Mouse (Mus musculus) hindbrain, embryonic 16.5 days (tissue): ENCODE data around the gene Fmo4. TPM values are rescaled to one million over a fixed set of nuclear protein-coding genes. Genes with fewer than 3 reads are reported as not detected.
A peak's percentile ranks its signal among the peaks of the same experiment; 100 is the strongest.

ENCODE experiments used
- ATAC-seq: fragments of 200-750 bp; cut with Nextera tagmentation; 2 replicates; pipeline ENCODE4 v1.8.0; 2017; ENCODE audit warnings: moderate TSS enrichment, moderate library complexity
- H3K27ac ChIP-seq: fragments of 300-500 bp; sonication (generic); 2 replicates; pipeline ENCODE4 v1.5.1; 2014; ENCODE audit warnings: low read depth, mild to moderate bottlenecking, control low read depth, low read length, moderate library complexity
- H3K27me3 ChIP-seq: fragments of 300-500 bp; sonication (generic); replicated peaks from 2 replicates; pipeline ENCODE4 v1.6.1; 2014; ENCODE audit warnings: low read length; ENCODE audit not compliant: control insufficient read depth, insufficient read depth
- H3K36me3 ChIP-seq: fragments of 300-500 bp; sonication (generic); 2 replicates; pipeline ENCODE4 v1.6.1; 2014; ENCODE audit warnings: mild to moderate bottlenecking, low read length, moderate library complexity, mixed read lengths; ENCODE audit not compliant: control insufficient read depth, insufficient read depth
- H3K4me1 ChIP-seq: fragments of 300-500 bp; sonication (generic); 2 replicates; pipeline ENCODE4 v1.6.1; 2014; ENCODE audit warnings: low read depth, low read length; ENCODE audit not compliant: control insufficient read depth, insufficient read depth
- H3K4me2 ChIP-seq: fragments of 300-500 bp; sonication (generic); 2 replicates; pipeline ENCODE4 v1.6.1; 2014; ENCODE audit warnings: mild to moderate bottlenecking, low read length, control low read depth, moderate library complexity
- H3K4me3 ChIP-seq: fragments of 300-500 bp; sonication (generic); 2 replicates; pipeline ENCODE4 v1.5.1; 2014; ENCODE audit warnings: mild to moderate bottlenecking, low read length, control low read depth, moderate library complexity
- H3K9ac ChIP-seq: fragments of 300-500 bp; sonication (generic); 2 replicates; pipeline ENCODE4 v1.6.1; 2014; ENCODE audit warnings: low read depth, mild to moderate bottlenecking, control low read depth, low read length, moderate library complexity
- H3K9me3 ChIP-seq: fragments of 300-500 bp; sonication (generic); 2 replicates; pipeline ENCODE4 v1.6.1; 2014; ENCODE audit warnings: mild to moderate bottlenecking, low read length, moderate library complexity; ENCODE audit not compliant: control insufficient read depth
- WGBS: fragments of 180-500 bp; shearing (Covaris S2); extraction: QIAGEN DNeasy Blood & Tissue Kit; methylation state at CpG from one replicate; pipeline ENCODE4 v1.1.7; 2014; 5-methylcytosine and 5-hydroxymethylcytosine counted together
- polyA plus RNA-seq: library from polyadenylated mRNA; unstranded; fragments of >200 nt; fragmentation: Nextera tagmentation; extraction: Ambion mirVana; gene quantifications from 2 replicates; pipeline ENCODE4 v1.2.1, GENCODE M21; 2015

Fmo4 gene
- polyA plus RNA-seq = 0.54 and 0.78 TPM in 2 replicates

GRCm38 (mm10) chr1:162813836-162814156 lies at the start of gene Fmo4:
Gene Fmo4 (minus strand): TSS chr1:162813972.
- Histone ChIP-seq H3K27ac (no peak within 1 kb of the TSS), H3K36me3 (no peaks in the 10 kb centered on the region), H3K4me3 (no peak within 1 kb of the TSS), H3K9ac (no peak within 1 kb of the TSS), H3K4me1 (no peaks in the 10 kb centered on the region), H3K9me3 (no peaks in the 10 kb centered on the region), H3K4me2 (no peak within 1 kb of the TSS), H3K27me3 (no peaks in the 10 kb centered on the region)
- ATAC-seq = no peak
- WGBS = 28% methylated on average over 8 of the region's 8 CpGs

- H3K27ac ChIP-seq = 0 out of 2 replicates have a peak overlapping the region, but pooled peaks have one; percentile 12
- peaks cover 2% of the 10 kb centered on the region; the same call in 1 of the 2 replicates for H3K4me1 ChIP-seq
- H3K4me3 ChIP-seq = no peak overlapping the region
- WGBS = 12% methylated on average over 1 of the region's 1 CpGs
- no peaks in the 10 kb centered on the region for H3K9me3 ChIP-seq
- no peaks in the 10 kb centered on the region for H3K27me3 ChIP-seq
- no peak overlapping the region for H3K9ac ChIP-seq
- H3K36me3 ChIP-seq = no peaks in the 10 kb centered on the region
- no peak for ATAC-seq
- H3K4me2 ChIP-seq = no peak overlapping the region
These were observed 48.6 kb upstream of the Fmo4 start for GRCm38 (mm10) chr1:162862328-162862727.

- WGBS = 70% methylated on average over 9 of the region's 9 CpGs
- Histone ChIP-seq H3K27me3 (no peaks in the 10 kb centered on the region), H3K4me2 (no peak overlapping the region), H3K9ac (no peak overlapping the region), H3K4me1 (peaks cover 2% of the 10 kb centered on the region; the same call in 1 of the 2 replicates), H3K36me3 (no peaks in the 10 kb centered on the region), H3K9me3 (no peaks in the 10 kb centered on the region), H3K4me3 (no peak overlapping the region), H3K27ac (peak overlapping the region; percentile 54; the same call in 1 of the 2 replicates)
- peak; percentile 12 for ATAC-seq
These were observed 46.3 kb upstream of the Fmo4 start for GRCm38 (mm10) chr1:162859996-162860605.

- Histone ChIP-seq H3K4me3 (peak overlapping the region; percentile 13; the same call in 1 of the 2 replicates), H3K4me2 (peak overlapping the region; percentile 44), H3K9me3 (no peaks in the 10 kb centered on the region), H3K27ac (peak overlapping the region; percentile 65), H3K9ac (no peak overlapping the region), H3K4me1 (peaks cover 2% of the 10 kb centered on the region; the same call in 1 of the 2 replicates), H3K27me3 (no peaks in the 10 kb centered on the region), H3K36me3 (no peaks in the 10 kb centered on the region)
- WGBS = 51% methylated on average over 10 of the region's 10 CpGs
- ATAC-seq = peak; percentile 74
These were observed 45.8 kb upstream of the Fmo4 start for GRCm38 (mm10) chr1:162859545-162859976.

- H3K27ac ChIP-seq = peak overlapping the region; percentile 65
- H3K4me2 ChIP-seq = peak overlapping the region; percentile 44
- no peaks in the 10 kb centered on the region for H3K36me3 ChIP-seq
- H3K27me3 ChIP-seq = no peaks in the 10 kb centered on the region
- WGBS = 35% methylated on average over 12 of the region's 12 CpGs
- H3K4me3 ChIP-seq = peak overlapping the region; percentile 13
- peak overlapping the region; percentile 42; the same call in 1 of the 2 replicates for H3K9ac ChIP-seq
- H3K4me1 ChIP-seq = peaks cover 2% of the 10 kb centered on the region; the same call in 1 of the 2 replicates
- ATAC-seq = peak; percentile 86
- H3K9me3 ChIP-seq = no peaks in the 10 kb centered on the region
These were observed 45.0 kb upstream of the Fmo4 start for GRCm38 (mm10) chr1:162858748-162859130.

- Histone ChIP-seq H3K27me3 (no peaks in the 10 kb centered on the region), H3K4me3 (peak overlapping the region; percentile 13), H3K9me3 (no peaks in the 10 kb centered on the region), H3K4me2 (peak overlapping the region; percentile 44), H3K9ac (0 out of 2 replicates have a peak overlapping the region, but pooled peaks have one; percentile 31), H3K4me1 (peaks cover 2% of the 10 kb centered on the region; the same call in 1 of the 2 replicates), H3K36me3 (no peaks in the 10 kb centered on the region), H3K27ac (peak overlapping the region; percentile 76)
- peak; percentile 77 for ATAC-seq
- WGBS = 50% methylated on average over 17 of the region's 18 CpGs
These were observed 44.3 kb upstream of the Fmo4 start for GRCm38 (mm10) chr1:162857766-162858747.

GRCm38 (mm10) chr1:162853812-162854482 lies 40.2 kb upstream of the Fmo4 start:
- 77% methylated on average over 3 of the region's 3 CpGs for WGBS
- no peak for ATAC-seq

GRCm38 (mm10) chr1:162847554-162847953 lies 33.8 kb upstream of the Fmo4 start:
- Histone ChIP-seq H3K4me2 (no peak overlapping the region), H3K4me3 (no peak overlapping the region), H3K4me1 (no peaks in the 10 kb centered on the region), H3K9ac (no peak overlapping the region), H3K27me3 (no peaks in the 10 kb centered on the region), H3K27ac (no peak overlapping the region), H3K9me3 (no peaks in the 10 kb centered on the region), H3K36me3 (no peaks in the 10 kb centered on the region)
- ATAC-seq = no peak
- 98% methylated on average over 6 of the region's 6 CpGs for WGBS

More at GRCm38 (mm10) chr1:162853812-162854482, 40.2 kb upstream of the Fmo4 start:
- Histone ChIP-seq H3K4me2 (no peak overlapping the region), H3K27ac (no peak overlapping the region), H3K27me3 (no peaks in the 10 kb centered on the region), H3K9ac (no peak overlapping the region), H3K4me1 (no peaks in the 10 kb centered on the region), H3K4me3 (no peak overlapping the region), H3K36me3 (no peaks in the 10 kb centered on the region), H3K9me3 (no peaks in the 10 kb centered on the region)
